Comparison of ENCODE assay signal across 22 mouse cellular contexts in the genomic region with DNA sequence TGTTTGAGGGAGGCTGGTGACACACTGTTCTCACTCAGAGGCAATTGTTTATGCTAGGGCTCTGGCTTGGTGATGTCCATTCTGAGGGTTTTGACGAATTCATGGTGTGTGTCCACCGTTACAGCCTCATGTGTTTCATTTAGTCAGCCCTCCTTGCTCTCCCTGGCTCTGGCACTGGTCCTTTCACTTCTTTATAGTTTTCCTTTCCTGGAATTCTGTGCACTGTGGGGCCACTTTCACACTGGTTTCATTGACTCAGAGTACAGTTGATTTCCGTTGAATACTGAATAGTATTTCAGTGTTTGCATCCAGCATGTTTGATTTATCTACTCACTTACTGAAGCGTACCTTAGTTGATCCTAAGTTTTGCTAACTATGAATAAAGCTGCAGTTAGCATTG. TPM values are rescaled to one million over a fixed set of nuclear protein-coding genes. Genes with fewer than 3 reads are reported as not detected.
DNase-seq lines count a peak whose midpoint lies in the region; ATAC-seq and TF ChIP-seq lines count a peak whose summit lies in the region.
"Had no signal": no experiment of that assay in that cellular context is flagged by ENCODE, and none has a peak within 500 bp of the region (broad histone marks: within the 10 kb centered on the region; RNA-seq: fewer than 3 reads in every experiment).

No protein-coding gene starts in this region.

- TF ChIP-seq CTCF in thymus, adult 2 months (IDR thresholded peaks at IDR 0.05; ENCODE audit: borderline replicate concordance, control insufficient read depth, extremely low read depth, insufficient read depth, low read length, poor library complexity), result no peak

- 77% methylated on average over 4 of the region's 4 CpGs for WGBS in hindbrain, embryonic 10.5 days
- 65% methylated on average over 4 of the region's 4 CpGs for WGBS in hindbrain, embryonic 16.5 days
- WGBS in lung, embryonic 16.5 days, result 34% methylated on average over 4 of the region's 4 CpGs
- WGBS in embryonic facial prominence, embryonic 15.5 days, result 66% methylated on average over 4 of the region's 4 CpGs
- 40% methylated on average over 4 of the region's 4 CpGs for WGBS in limb, embryonic 14.5 days
- 95% methylated on average over 4 of the region's 4 CpGs for WGBS in thymus, adult 2 months

- DNase-seq in hindbrain, embryonic 10.5 days (ENCODE audit: low spot score), result no peak
- no peak for DNase-seq in lung, postnatal 10 days
- DNase-seq in limb, embryonic 14.5 days (ENCODE audit: low spot score), result peak; percentile 20
- no peak for DNase-seq in thymus, adult 2 months
- DNase-seq in spleen, postnatal 36 days (ENCODE audit: low spot score in 2 of 2), result no peak
- DNase-seq: adrenal gland, postnatal 25 days; cerebellum, adult 11-12 months; cerebellum, postnatal 36 days; forebrain, postnatal 0 days; heart, postnatal 14 days; kidney, adult 9 months; liver; right cerebral cortex, postnatal 14 days; spleen, adult 18-20 months; thymus, postnatal 25 days had no signal

- H3K27me3 ChIP-seq in hindbrain, embryonic 10.5 days (ENCODE audit: insufficient read depth, poor library complexity, severe bottlenecking), result no peaks in the 10 kb centered on the region
- H3K27me3 ChIP-seq in hindbrain, embryonic 16.5 days (replicated peaks; ENCODE audit: control insufficient read depth, insufficient read depth, low read length), result no peaks in the 10 kb centered on the region
- H3K27me3 ChIP-seq in lung, embryonic 16.5 days (ENCODE audit: control insufficient read depth, insufficient read depth, low read depth, low read length), result no peaks in the 10 kb centered on the region
- no peaks in the 10 kb centered on the region for H3K27me3 ChIP-seq in embryonic facial prominence, embryonic 15.5 days
- H3K27me3 ChIP-seq in limb, embryonic 14.5 days (ENCODE audit: control insufficient read depth, insufficient read depth, low read length), result no peaks in the 10 kb centered on the region
- no peaks in the 10 kb centered on the region for H3K27me3 ChIP-seq in thymus, adult 2 months (ENCODE audit: control insufficient read depth, insufficient read depth, low read length)
- H3K27me3 ChIP-seq: CH12.LX; midbrain, embryonic 12.5 days had no signal

- H3K9me3 ChIP-seq in hindbrain, embryonic 10.5 days, result no peaks in the 10 kb centered on the region
- H3K9me3 ChIP-seq in hindbrain, embryonic 16.5 days (ENCODE audit: control insufficient read depth, low read length), result no peaks in the 10 kb centered on the region
- H3K9me3 ChIP-seq in lung, embryonic 16.5 days (ENCODE audit: control insufficient read depth, low read length), result no peaks in the 10 kb centered on the region
- no peaks in the 10 kb centered on the region for H3K9me3 ChIP-seq in embryonic facial prominence, embryonic 15.5 days (replicated peaks)
- no peaks in the 10 kb centered on the region for H3K9me3 ChIP-seq in limb, embryonic 14.5 days (ENCODE audit: control insufficient read depth, low read length)
- H3K9me3 ChIP-seq: midbrain, embryonic 12.5 days had no signal

- H3K27ac ChIP-seq in hindbrain, embryonic 10.5 days, result 0 out of 2 replicates have a peak overlapping the region, but pooled peaks have one; percentile 18
- no peak overlapping the region for H3K27ac ChIP-seq in hindbrain, embryonic 16.5 days (ENCODE audit: low read depth, low read length)
- H3K27ac ChIP-seq in lung, embryonic 16.5 days (ENCODE audit: low read length), result peak overlapping the region; percentile 40
- 0 out of 2 replicates have a peak overlapping the region, but pooled peaks have one; percentile 58 for H3K27ac ChIP-seq in embryonic facial prominence, embryonic 15.5 days (replicated peaks)
- peak overlapping the region; percentile 74 for H3K27ac ChIP-seq in limb, embryonic 14.5 days (replicated peaks; ENCODE audit: low read depth, low read length)
- H3K27ac ChIP-seq in thymus, adult 2 months (ENCODE audit: control insufficient read depth, insufficient read depth, low read length), result no peak overlapping the region
- H3K27ac ChIP-seq: midbrain, embryonic 12.5 days had no signal

- peaks cover 13% of the 10 kb centered on the region for H3K36me3 ChIP-seq in hindbrain, embryonic 10.5 days
- H3K36me3 ChIP-seq in hindbrain, embryonic 16.5 days (ENCODE audit: control insufficient read depth, insufficient read depth, low read length), result no peaks in the 10 kb centered on the region
- no peaks in the 10 kb centered on the region for H3K36me3 ChIP-seq in lung, embryonic 16.5 days (ENCODE audit: control insufficient read depth, insufficient read depth, low read length)
- H3K36me3 ChIP-seq in embryonic facial prominence, embryonic 15.5 days, result no peaks in the 10 kb centered on the region
- H3K36me3 ChIP-seq in limb, embryonic 14.5 days (ENCODE audit: control insufficient read depth, insufficient read depth, low read length), result no peaks in the 10 kb centered on the region
- peaks cover 3% of the 10 kb centered on the region; the same call in 1 of the 2 replicates for H3K36me3 ChIP-seq in thymus, adult 2 months (ENCODE audit: control insufficient read depth, insufficient read depth, low read length)

- H3K9ac ChIP-seq in hindbrain, embryonic 16.5 days (ENCODE audit: low read depth, low read length), result no peak overlapping the region
- no peak overlapping the region for H3K9ac ChIP-seq in lung, embryonic 16.5 days (ENCODE audit: low read length)
- H3K9ac ChIP-seq in embryonic facial prominence, embryonic 15.5 days, result no peak overlapping the region
- H3K9ac ChIP-seq in limb, embryonic 14.5 days (ENCODE audit: low read depth, low read length, severe bottlenecking), result 0 out of 2 replicates have a peak overlapping the region, but pooled peaks have one; percentile 16
- H3K9ac ChIP-seq: forebrain, postnatal 0 days; midbrain, embryonic 12.5 days had no signal

- H3K4me2 ChIP-seq in hindbrain, embryonic 16.5 days (ENCODE audit: low read length), result no peak overlapping the region
- no peak overlapping the region for H3K4me2 ChIP-seq in lung, embryonic 16.5 days (ENCODE audit: low read depth, low read length)
- no peak overlapping the region for H3K4me2 ChIP-seq in embryonic facial prominence, embryonic 15.5 days (replicated peaks)
- no peak overlapping the region for H3K4me2 ChIP-seq in limb, embryonic 14.5 days (replicated peaks; ENCODE audit: low read depth, low read length, severe bottlenecking)
- H3K4me2 ChIP-seq: heart, embryonic 11.5 days; midbrain, embryonic 12.5 days had no signal

- H3K4me3 ChIP-seq in hindbrain, embryonic 10.5 days, result no peak overlapping the region
- no peak overlapping the region for H3K4me3 ChIP-seq in hindbrain, embryonic 16.5 days (ENCODE audit: low read length)
- no peak overlapping the region for H3K4me3 ChIP-seq in lung, embryonic 16.5 days (ENCODE audit: low read length)
- H3K4me3 ChIP-seq in embryonic facial prominence, embryonic 15.5 days (replicated peaks), result no peak overlapping the region
- H3K4me3 ChIP-seq in limb, embryonic 14.5 days (replicated peaks; ENCODE audit: low read length), result no peak overlapping the region
- H3K4me3 ChIP-seq in thymus, adult 2 months (ENCODE audit: control insufficient read depth, insufficient read depth, low read length), result no peak overlapping the region
- H3K4me3 ChIP-seq: midbrain, embryonic 12.5 days had no signal

- peaks cover 24% of the 10 kb centered on the region; the same call in 1 of the 2 replicates for H3K4me1 ChIP-seq in hindbrain, embryonic 10.5 days (replicated peaks)
- 0 out of 2 replicates have a peak, but pooled peaks cover 2% of the 10 kb centered on the region for H3K4me1 ChIP-seq in hindbrain, embryonic 16.5 days (ENCODE audit: control insufficient read depth, insufficient read depth, low read depth, low read length)
- peaks cover 41% of the 10 kb centered on the region for H3K4me1 ChIP-seq in lung, embryonic 16.5 days (replicated peaks; ENCODE audit: control insufficient read depth, insufficient read depth, low read length)
- peaks cover 21% of the 10 kb centered on the region; the same call in 1 of the 2 replicates for H3K4me1 ChIP-seq in embryonic facial prominence, embryonic 15.5 days
- H3K4me1 ChIP-seq in limb, embryonic 14.5 days (ENCODE audit: control insufficient read depth, insufficient read depth, low read length), result peaks cover 44% of the 10 kb centered on the region
- H3K4me1 ChIP-seq in thymus, adult 2 months (replicated peaks; ENCODE audit: control insufficient read depth, insufficient read depth, low read length), result no peaks in the 10 kb centered on the region

- no peak for TF ChIP-seq POLR2A in limb, embryonic 14.5 days (IDR thresholded peaks at IDR 0.05; ENCODE audit: borderline replicate concordance, extremely low read depth, insufficient read depth, insufficient read length)
- TF ChIP-seq POLR2A in thymus, adult 2 months (IDR thresholded peaks at IDR 0.05; ENCODE audit: control insufficient read depth, extremely low read depth, insufficient read depth, low read length, poor library complexity), result no peak

- ATAC-seq in hindbrain, embryonic 16.5 days, result no peak
- no peak for ATAC-seq in lung, embryonic 16.5 days (ENCODE audit: low read depth)
- no peak for ATAC-seq in embryonic facial prominence, embryonic 15.5 days (ENCODE audit: insufficient number of reproducible peaks, low FRiP score, low TSS enrichment, low read depth)
- ATAC-seq in limb, embryonic 14.5 days (ENCODE audit: low FRiP score, low read depth), result peak; percentile 23; the same call in 1 of the 2 replicates
- ATAC-seq: forebrain, postnatal 0 days; inflammation-experienced regulatory T-cells, adult 6 months had no signal

RNA-seq across cellular contexts. Expression of a gene that starts 55.0 kb away (rescaled TPM):
- 61.7 and 64.6 TPM in 2 replicates for polyA plus RNA-seq in hindbrain, embryonic 10.5 days (2016; fragmentation: Nextera tagmentation; extraction: Ambion mirVana)
- polyA plus RNA-seq in hindbrain, embryonic 16.5 days (2015; fragmentation: Nextera tagmentation; extraction: Ambion mirVana), result 32.6 and 39.5 TPM in 2 replicates
- 60.5 and 64.6 TPM in 2 replicates for polyA plus RNA-seq in lung, embryonic 16.5 days (2015; fragmentation: Nextera tagmentation; extraction: Ambion mirVana)
- 65.0 and 84.3 TPM in 2 replicates for polyA plus RNA-seq in embryonic facial prominence, embryonic 15.5 days (2015; fragmentation: Nextera tagmentation; extraction: Ambion mirVana)
- 315 and 409 TPM in 2 replicates for polyA plus RNA-seq in limb, embryonic 14.5 days (2012; rRNA removed)
- polyA plus RNA-seq in limb, embryonic 14.5 days (2014; fragmentation: Nextera tagmentation; extraction: Ambion mirVana), result 153 and 200 TPM in 2 replicates
- 78.0 and 79.8 TPM in 2 replicates for polyA plus RNA-seq in thymus, adult 2 months (2012; rRNA removed)

Comparison
In these comparisons a context has a peak if more than half of its experiments do, and no peak if none do; other contexts are left out.
1. H3K27ac ChIP-seq: peak in hindbrain, embryonic 10.5 days (single experiment), lung, embryonic 16.5 days (single experiment), embryonic facial prominence, embryonic 15.5 days (single experiment) and limb, embryonic 14.5 days (single experiment); none in hindbrain, embryonic 16.5 days (single experiment) and thymus, adult 2 months (single experiment).